Mouse (Mus musculus) Patski (cell line): ENCODE measurements at regions not wholly inside any gene's neighbourhood (a gene's known extent, or its start where the extent isn't known, plus 50 kb on each side); places are given as distances from the start of the nearest gene placed in this dataset.
A peak's percentile ranks its signal among the peaks of the same experiment; 100 is the strongest.

ENCODE experiments used
- ATAC-seq: fragments of 100-300 bp; one replicate; pipeline ENCODE4 v1.8.0; 2021
- CTCF ChIA-PET: fragments of 350-600 bp; sonication (Branson Sonifier 250); formaldehyde crosslinking; loops from one replicate; lab custom pipeline; 2022; ENCODE audit warnings: inconsistent platforms; lab: Charles Lee
- POLR2A ChIA-PET: fragments of 350-600 bp; sonication (Branson Sonifier 250); formaldehyde crosslinking; loops from one replicate; lab custom pipeline; 2022; ENCODE audit warnings: antibody characterized with exemption, inconsistent platforms; lab: Charles Lee
- DNase-seq: peaks from one replicate; pipeline ENCODE4 v3.0.0-alpha.2; 2011; ENCODE audit warnings: low read depth, low spot score
- H3K27me3 ChIP-seq: fragments of 371-371 bp; one replicate; pipeline ENCODE4 v1.5.1; 2021
- CTCF ChIP-seq: fragments of 100-300 bp; IDR thresholded peaks from one replicate; pipeline ENCODE4 v1.5.1; 2021
- in situ Hi-C: fragments of 300-500 bp; cut with MboI; formaldehyde crosslinking; loops from 3 replicates; pipeline ENCODE4 v1.11.1; 2018; ENCODE audit warnings: low pct_unique_long_range_greater_than_20kb, mixed read lengths

DNA sequence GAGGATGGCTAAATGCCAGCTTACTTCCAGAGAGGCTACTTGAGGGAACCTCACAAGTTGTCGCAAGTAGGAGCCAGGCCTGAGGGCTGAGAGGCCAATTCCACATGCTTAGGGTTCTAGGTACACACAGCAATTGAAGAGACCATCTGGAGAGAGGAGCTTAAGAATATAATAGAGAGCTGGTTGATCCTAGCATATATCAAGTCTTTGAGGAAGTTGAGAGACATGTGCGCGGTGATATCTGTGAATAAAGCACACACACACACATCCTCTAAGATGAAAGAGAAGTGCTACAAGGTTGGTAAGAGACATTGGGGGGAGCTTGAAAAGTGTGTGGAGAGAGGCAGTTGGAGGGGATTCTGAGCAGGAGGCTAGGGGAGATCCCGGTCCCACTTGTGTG, 189.5 kb downstream of the Zfp462 start:
- no peak for ATAC-seq
- no peak for DNase-seq
- H3K27me3 ChIP-seq = no peaks in the 10 kb centered on the region
- TF ChIP-seq CTCF = no peak
- in situ Hi-C loops = no loop called here
- CTCF ChIA-PET = no interaction called here
- POLR2A ChIA-PET = no interaction called here

DNA sequence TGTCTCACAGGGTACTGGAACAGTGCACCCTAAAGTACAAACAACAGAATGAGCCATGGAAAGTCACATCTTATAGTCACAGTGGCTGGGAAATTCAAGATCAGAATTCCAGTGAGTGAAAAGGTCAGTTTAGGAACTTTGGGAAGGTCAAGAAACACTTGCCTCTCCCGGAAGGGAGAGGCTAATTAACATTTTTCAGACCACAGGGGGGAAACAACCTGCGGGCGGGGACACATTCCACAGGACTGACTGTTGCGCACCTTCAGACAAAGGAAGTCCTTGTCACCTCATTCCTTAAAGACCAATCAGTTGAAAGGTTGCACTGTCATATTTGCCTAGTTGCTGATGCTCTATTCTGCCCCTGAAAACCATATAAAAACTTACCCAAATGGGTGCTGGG, 189.9 kb downstream of the Zfp462 start:
- in situ Hi-C loops = no loop called here
- no peaks in the 10 kb centered on the region for H3K27me3 ChIP-seq
- ATAC-seq (no peak), DNase-seq (no peak)
- POLR2A ChIA-PET = no interaction called here
- CTCF ChIA-PET = no interaction called here
- no peak for TF ChIP-seq CTCF

DNA sequence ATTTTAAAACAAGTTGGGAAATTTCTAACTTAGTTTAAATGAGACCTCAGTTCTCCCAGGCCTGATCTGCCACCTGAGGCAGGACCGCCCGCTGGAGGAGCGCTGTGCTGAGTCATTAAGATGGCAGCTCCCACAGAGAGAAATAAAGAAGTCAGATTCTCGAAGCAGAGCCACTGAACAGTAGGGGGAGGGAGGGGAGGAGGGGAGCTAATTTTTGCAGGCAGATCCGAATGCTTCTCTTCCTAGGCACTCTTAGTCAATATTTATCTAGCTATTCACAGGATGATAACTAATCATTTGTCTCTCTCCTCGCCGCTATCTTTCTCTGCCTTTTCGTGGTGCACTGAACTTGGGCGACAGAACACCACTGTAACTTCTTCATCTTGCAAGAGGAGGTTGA, 191.4 kb downstream of the Zfp462 start:
- ATAC-seq = no peak
- H3K27me3 ChIP-seq = no peaks in the 10 kb centered on the region
- CTCF ChIA-PET = no interaction called here
- DNase-seq = no peak
- no peak for TF ChIP-seq CTCF
- in situ Hi-C loops = no loop called here
- POLR2A ChIA-PET = no interaction called here

DNA sequence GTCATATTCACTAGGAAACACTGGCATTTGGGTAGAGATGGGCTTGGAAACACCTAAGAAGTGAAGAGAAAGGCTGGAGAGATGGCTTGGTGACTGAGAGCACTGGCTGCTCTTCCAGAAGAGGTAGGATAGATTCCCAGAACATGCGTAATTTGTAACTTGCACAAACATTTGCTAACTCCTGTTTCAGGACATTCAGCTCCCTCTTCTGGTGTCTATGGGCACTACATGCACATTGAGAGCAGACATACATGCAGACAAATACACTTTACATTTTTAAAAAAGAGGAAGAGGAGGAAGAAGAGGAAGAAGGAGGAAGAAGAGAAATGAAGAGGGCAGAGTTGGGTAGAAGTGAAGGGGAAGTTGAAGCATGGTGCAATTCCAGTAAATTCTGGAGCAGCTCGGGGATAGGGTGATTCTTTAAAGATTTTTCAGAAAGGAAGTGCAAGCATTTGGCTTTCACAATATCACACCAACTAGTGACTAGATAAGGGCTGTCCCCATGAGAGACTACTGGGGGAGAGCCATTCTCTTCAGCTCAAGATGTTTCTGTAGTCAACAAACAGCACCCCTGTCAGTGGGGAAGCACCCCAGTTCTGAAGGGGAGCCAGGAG, 193.0 kb downstream of the Zfp462 start:
- no peaks in the 10 kb centered on the region for H3K27me3 ChIP-seq
- in situ Hi-C loops = no loop called here
- DNase-seq (no peak), ATAC-seq (no peak)
- POLR2A ChIA-PET = no interaction called here
- CTCF ChIA-PET = interaction anchor here (2.2 kb wide), 1 partner anchor 12 kb away, joined by 5 read pairs; no protein-coding TSS in a partner anchor
- TF ChIP-seq CTCF = peak; percentile 36

GRCm38 (mm10) chr4:55141317-55141716, 196.5 kb downstream of the Zfp462 start:
- ATAC-seq (no peak), DNase-seq (no peak)
- ChIA-PET POLR2A (no interaction called here), CTCF (interaction anchor here (1.0 to 1.9 kb wide), 3 partner anchors 21 to 31 kb away, joined by 3 to 5 read pairs (median 3); no protein-coding TSS in a partner anchor)
- in situ Hi-C loops = no loop called here
- TF ChIP-seq CTCF = no peak
- no peaks in the 10 kb centered on the region for H3K27me3 ChIP-seq

GRCm38 (mm10) chr4:55141923-55142732, 197.3 kb downstream of the Zfp462 start:
- CTCF ChIA-PET = interaction anchor here (0.9 to 1.9 kb wide), 3 partner anchors 28 to 38 kb away, joined by 3 to 5 read pairs (median 3); no protein-coding TSS in a partner anchor
- H3K27me3 ChIP-seq = no peaks in the 10 kb centered on the region
- peak; percentile 91 for ATAC-seq
- DNase-seq = peak; percentile 74
- no peak for TF ChIP-seq CTCF
- in situ Hi-C loops = no loop called here
- POLR2A ChIA-PET = no interaction called here

- DNase-seq = no peak
- TF ChIP-seq CTCF = no peak
- POLR2A ChIA-PET = no interaction called here
- H3K27me3 ChIP-seq = no peaks in the 10 kb centered on the region
- in situ Hi-C loops = no loop called here
- ATAC-seq = no peak
- CTCF ChIA-PET = interaction anchor here (1.0 kb wide), 1 partner anchor 11 kb away, joined by 3 read pairs; no protein-coding TSS in a partner anchor
Measured at GRCm38 (mm10) chr4:55143400-55143799, 198.6 kb downstream of the Zfp462 start.

DNA sequence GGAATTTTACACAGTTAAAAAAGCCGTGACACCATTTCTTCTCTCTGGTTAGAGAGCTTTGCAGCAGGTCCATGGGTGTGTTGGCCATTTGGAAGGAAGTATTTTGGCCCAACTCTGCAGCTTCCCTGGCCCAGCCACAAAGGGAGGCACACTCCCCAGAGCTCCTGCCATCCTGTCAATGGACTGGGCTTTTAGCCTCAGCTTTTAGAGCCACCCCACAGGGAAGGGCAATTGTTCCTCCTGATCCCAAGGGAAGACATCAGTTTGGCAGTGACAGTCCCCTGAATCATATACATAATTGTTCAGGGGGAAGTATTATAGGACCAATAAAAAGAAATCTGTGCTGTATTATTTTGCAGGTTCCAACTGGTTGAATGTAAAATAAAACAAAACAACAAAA, 200.1 kb downstream of the Zfp462 start:
- in situ Hi-C loops = no loop called here
- CTCF ChIA-PET = no interaction called here
- H3K27me3 ChIP-seq = no peaks in the 10 kb centered on the region
- POLR2A ChIA-PET = no interaction called here
- no peak for DNase-seq
- no peak for TF ChIP-seq CTCF
- ATAC-seq = no peak

- POLR2A ChIA-PET = no interaction called here
- ATAC-seq = no peak
- CTCF ChIA-PET = no interaction called here
- in situ Hi-C loops = no loop called here
- H3K27me3 ChIP-seq = no peaks in the 10 kb centered on the region
- DNase-seq = no peak
- TF ChIP-seq CTCF = no peak
Measured at GRCm38 (mm10) chr4:55145968-55146367, 201.1 kb downstream of the Zfp462 start.

DNA sequence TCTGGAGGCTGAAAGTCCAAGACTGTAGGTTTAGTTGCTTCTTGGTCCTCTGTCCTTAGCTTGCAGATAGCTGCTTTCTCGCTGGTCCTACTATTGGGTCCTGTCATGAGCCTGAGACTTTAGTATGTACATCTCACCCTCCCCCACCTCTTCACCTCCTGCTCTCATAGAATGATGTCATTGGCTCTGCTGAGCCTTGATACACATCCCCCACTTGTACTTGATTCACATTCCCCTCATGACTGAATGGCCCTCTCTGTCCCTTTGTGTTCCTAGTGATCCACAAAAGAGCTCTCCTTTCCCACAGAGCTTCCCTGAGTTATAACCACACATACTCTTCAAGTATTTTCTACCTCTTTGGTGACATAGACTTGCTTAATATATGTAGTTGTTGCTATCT, 201.5 kb upstream of the Rad23b start:
- DNase-seq (no peak), ATAC-seq (no peak)
- in situ Hi-C loops = no loop called here
- POLR2A ChIA-PET = interaction anchor here (0.7 kb wide), 1 partner anchor 53 kb away, joined by 4 read pairs; no protein-coding TSS in a partner anchor
- H3K27me3 ChIP-seq = no peaks in the 10 kb centered on the region
- CTCF ChIA-PET = interaction anchor here (1.0 to 1.3 kb wide), 2 partner anchors 14 to 19 kb away, joined by 3 to 5 read pairs; no protein-coding TSS in a partner anchor
- TF ChIP-seq CTCF = no peak

DNA sequence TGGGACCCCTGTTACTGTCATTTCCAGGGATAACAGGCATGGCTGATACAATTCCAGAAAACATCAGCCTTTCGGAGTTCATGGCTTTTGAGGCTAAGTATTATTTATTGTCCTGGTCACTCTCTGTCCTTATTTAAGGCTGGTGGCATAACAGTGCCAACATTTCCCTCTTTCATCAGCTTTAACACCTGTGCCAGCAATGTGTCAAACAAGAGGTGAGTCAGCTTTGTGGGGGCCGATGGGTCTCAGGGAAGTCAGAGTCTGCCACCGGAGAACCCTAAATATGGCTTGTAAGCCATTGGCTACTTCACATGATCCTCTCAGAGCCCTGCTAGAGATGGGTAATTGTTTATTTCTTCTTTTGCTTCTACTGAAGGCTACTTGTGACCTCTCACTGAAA, 195.3 kb upstream of the Rad23b start:
- POLR2A ChIA-PET = no interaction called here
- no peak for ATAC-seq
- in situ Hi-C loops = no loop called here
- no peaks in the 10 kb centered on the region for H3K27me3 ChIP-seq
- TF ChIP-seq CTCF = no peak
- DNase-seq = no peak
- CTCF ChIA-PET = no interaction called here
